Mouse (Mus musculus) liver, adult 2 months (tissue): ENCODE measurements around the gene Atp8b4.

Experiments used
- CTCF ChIP-seq: fragments of 200-500 bp; IDR thresholded peaks from 2 replicates; pipeline ENCODE4 v1.5.1; 2011; ENCODE audit warnings: low read depth, low read length, control low read depth
- POLR2A ChIP-seq: fragments of 200-500 bp; IDR thresholded peaks from 2 replicates; pipeline ENCODE4 v1.6.1; 2011; ENCODE audit warnings: low read length, control low read depth; ENCODE audit not compliant: insufficient read depth; ENCODE audit errors: extremely low read depth

DNA sequence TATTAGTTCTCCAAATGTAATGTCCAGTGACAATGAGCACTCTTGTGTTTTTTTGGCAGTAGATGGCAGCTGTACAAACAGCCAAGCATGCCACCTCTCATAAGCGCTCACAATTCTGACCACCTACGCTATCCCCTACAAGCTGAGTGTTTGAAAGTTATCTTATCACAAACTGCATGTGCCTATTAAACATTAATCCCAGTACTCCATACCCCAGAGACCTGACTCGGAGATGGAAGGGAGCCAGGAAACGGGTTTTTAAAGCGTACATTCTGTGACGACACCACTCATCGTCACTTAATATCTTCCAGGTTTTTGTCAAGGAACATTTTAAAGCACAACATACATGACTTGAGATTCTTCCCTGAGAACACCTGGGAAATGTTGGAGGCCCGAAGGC is 128.8 kb downstream of the Atp8b4 start:
- no peak for TF ChIP-seq POLR2A
- no peak for TF ChIP-seq CTCF
